Mouse (Mus musculus): ENCODE results near the gene Tmem82. TPM values are rescaled to one million over a fixed set of nuclear protein-coding genes. Genes with fewer than 3 reads are reported as not detected.

Gene Tmem82
- 0.57 TPM in 2 replicates for polyA plus RNA-seq (2015; fragmentation: Nextera tagmentation; extraction: Ambion mirVana)

GRCm38 (mm10) chr4:141618565-141619243 lies at the start of gene Tmem82:
Tmem82 (minus strand) TSS chr4:141618633.

DNA sequence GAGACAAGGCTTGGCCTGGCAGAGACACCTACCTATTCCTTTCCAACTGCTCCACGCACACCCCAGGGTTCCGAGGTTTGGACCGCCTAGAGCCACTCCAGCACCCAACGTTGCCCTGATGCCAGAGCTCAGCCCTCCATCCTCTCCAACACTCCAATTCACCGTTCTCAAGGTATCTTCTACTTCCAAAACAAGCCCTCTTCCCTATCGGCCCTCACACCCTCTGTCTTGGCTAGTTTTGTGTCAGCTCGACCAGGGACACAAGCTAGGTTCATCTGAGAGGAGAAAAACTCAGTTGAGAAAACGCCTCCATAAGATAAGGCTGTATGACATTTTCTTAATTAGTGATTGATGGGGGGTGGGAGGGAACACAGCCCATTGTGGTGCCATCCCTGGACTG lies 46.4 kb upstream of the Tmem82 start, which contains the start of gene Plekhm2:
Gene Plekhm2, minus strand, starts transcription at position 101 of the 400 bp plus-strand sequence.

GRCm38 (mm10) chr4:141623666-141624065 lies 5.2 kb upstream of the Tmem82 start, which contains the start of gene Slc25a34:
Slc25a34 (minus strand) TSS chr4:141623821.

GRCm38 (mm10) chr4:141605861-141606260 lies 12.6 kb downstream of the Tmem82 start, which contains the start of gene Fblim1:
Fblim1 (minus strand) TSS chr4:141606096.

Other genes with a start within 250 kb of the Tmem82 start
- gene Clcnka, start 219.9 kb downstream of the Tmem82 start, polyA plus RNA-seq (2015; fragmentation: Nextera tagmentation; extraction: Ambion mirVana): not detected in 2 replicates
- 0.12 TPM in 1 of 2 replicates, not detected in the other for gene Clcnkb, start 202.6 kb downstream of the Tmem82 start, polyA plus RNA-seq (2015; fragmentation: Nextera tagmentation; extraction: Ambion mirVana)
- 0.30 and 0.42 TPM in 2 replicates for gene Hspb7, start 197.9 kb downstream of the Tmem82 start, polyA plus RNA-seq (2015; fragmentation: Nextera tagmentation; extraction: Ambion mirVana)
- gene Srarp, start 182.5 kb downstream of the Tmem82 start, polyA plus RNA-seq (2015; fragmentation: Nextera tagmentation; extraction: Ambion mirVana): not detected in 2 replicates
- gene Zbtb17, start 174.0 kb downstream of the Tmem82 start, polyA plus RNA-seq (2015; fragmentation: Nextera tagmentation; extraction: Ambion mirVana): 9.6 and 13.1 TPM in 2 replicates
- gene Spen, start 80.0 kb downstream of the Tmem82 start, polyA plus RNA-seq (2015; fragmentation: Nextera tagmentation; extraction: Ambion mirVana): 6.7 and 7.7 TPM in 2 replicates
- gene Fblim1, start 12.5 kb downstream of the Tmem82 start, polyA plus RNA-seq (2015; fragmentation: Nextera tagmentation; extraction: Ambion mirVana): 12.8 and 15.0 TPM in 2 replicates
- gene Slc25a34, start 5.2 kb upstream of the Tmem82 start, polyA plus RNA-seq (2015; fragmentation: Nextera tagmentation; extraction: Ambion mirVana): 0.14 and 0.15 TPM in 2 replicates
- 3.2 and 3.5 TPM in 2 replicates for gene Plekhm2, start 46.3 kb upstream of the Tmem82 start, polyA plus RNA-seq (2015; fragmentation: Nextera tagmentation; extraction: Ambion mirVana)
- not detected in 2 replicates for gene Rsc1a1, start 67.0 kb upstream of the Tmem82 start, polyA plus RNA-seq (2015; fragmentation: Nextera tagmentation; extraction: Ambion mirVana)
- gene Ddi2, start 104.8 kb upstream of the Tmem82 start, polyA plus RNA-seq (2015; fragmentation: Nextera tagmentation; extraction: Ambion mirVana): 12.9 and 13.9 TPM in 2 replicates
- gene Agmat, start 128.0 kb upstream of the Tmem82 start, polyA plus RNA-seq (2015; fragmentation: Nextera tagmentation; extraction: Ambion mirVana): 0.22 and 0.29 TPM in 2 replicates
- gene Dnajc16, start 172.3 kb upstream of the Tmem82 start, polyA plus RNA-seq (2015; fragmentation: Nextera tagmentation; extraction: Ambion mirVana): 2.1 and 3.0 TPM in 2 replicates
- 13.2 and 14.3 TPM in 2 replicates for gene Casp9, start 175.0 kb upstream of the Tmem82 start, polyA plus RNA-seq (2015; fragmentation: Nextera tagmentation; extraction: Ambion mirVana)
- gene Cela2a, start 207.5 kb upstream of the Tmem82 start, polyA plus RNA-seq (2015; fragmentation: Nextera tagmentation; extraction: Ambion mirVana): 86.9 and 249 TPM in 2 replicates
- not detected in 2 replicates for gene Ctrc, start 227.7 kb upstream of the Tmem82 start, polyA plus RNA-seq (2015; fragmentation: Nextera tagmentation; extraction: Ambion mirVana)